Mouse (Mus musculus) c-Kit-negative CD71-positive TER-119-positive erythroid progenitor cells, embryonic 14.5 days (primary cell): ENCODE results near the gene Olfr678.
"Not testable (repeated sequence)": the region's sequence is repeated elsewhere in the genome, so short reads cannot be mapped to it uniquely, and the experiment has no call there.

Source experiments
- DNase-seq: peaks from one replicate; pipeline ENCODE4 v3.0.0-alpha.2; 2013; ENCODE audit warnings: low read depth, low spot score

Olfr678 gene

DNA sequence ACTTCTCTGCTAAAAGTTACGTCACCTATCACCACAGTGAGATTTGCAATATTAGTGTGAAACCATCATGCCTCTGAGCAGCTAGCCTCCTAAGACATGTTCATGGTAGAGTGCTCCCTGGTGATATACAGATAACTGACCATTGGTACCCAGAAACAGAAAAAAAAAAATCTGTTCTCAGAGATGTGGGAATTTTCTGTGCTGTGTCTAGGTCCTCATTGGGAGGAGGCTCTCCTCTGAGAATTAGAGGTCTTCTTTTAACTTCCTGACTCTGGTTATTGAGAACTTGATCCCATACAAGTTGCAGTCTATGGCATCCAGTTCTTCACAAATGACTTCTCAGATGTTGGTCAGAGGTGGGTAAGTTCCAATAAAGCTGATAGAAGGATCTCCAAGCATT is at the start of gene Olfr678:
TSS of gene Olfr678 (plus strand) at position 301 of the 400 bp plus-strand sequence.
- DNase-seq = no peak

DNA sequence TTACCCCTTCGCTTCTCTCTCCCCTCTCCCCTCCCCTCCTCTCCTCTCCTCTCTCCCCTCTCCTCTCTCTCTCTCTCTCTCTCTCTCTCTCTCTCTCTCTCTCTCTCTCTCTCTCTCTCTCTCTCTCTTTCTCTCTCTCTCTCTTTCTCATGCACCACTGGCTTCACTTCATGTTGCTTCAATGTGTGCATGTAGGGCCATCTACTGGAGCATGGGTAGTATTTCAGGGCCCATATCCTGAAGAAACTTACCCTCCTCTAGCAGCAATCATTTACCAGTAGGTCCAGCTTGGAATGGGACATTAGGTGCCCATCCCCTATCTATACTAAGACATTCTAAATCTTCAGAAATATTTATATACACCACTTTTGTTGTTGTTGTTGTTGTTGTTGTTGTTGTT is 41.7 kb upstream of the Olfr678 start:
- DNase-seq = no peak

- no peak for DNase-seq
These were observed 35.9 kb upstream of the Olfr678 start, which contains the start of gene Olfr675 for GRCm38 (mm10) chr7:105028360-105028759. Gene Olfr675, minus strand, starts transcription at chr7:105028460.

DNA sequence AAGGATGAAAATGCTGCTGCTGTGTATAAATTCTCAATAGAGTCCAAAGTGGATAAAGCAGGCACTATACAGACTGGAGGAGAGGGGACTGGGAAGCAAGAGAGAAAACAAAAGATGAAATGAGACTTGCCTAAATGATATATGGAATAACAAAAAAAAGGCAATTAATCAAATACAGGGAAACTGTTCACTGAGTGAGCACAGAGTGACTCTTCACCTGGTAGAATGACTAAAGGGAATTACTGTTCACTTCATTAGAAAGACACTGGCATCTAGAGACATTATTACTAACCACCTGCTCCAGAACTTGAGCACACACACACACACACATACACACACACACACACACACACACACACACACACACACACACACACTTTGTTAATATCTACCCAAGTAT is 31.9 kb upstream of the Olfr678 start, which contains the start of gene Olfr676:
TSS of gene Olfr676 (plus strand) at position 301 of the 400 bp plus-strand sequence.
- DNase-seq = no peak

GRCm38 (mm10) chr7:105033836-105034235 is 30.4 kb upstream of the Olfr678 start:
- not testable (repeated sequence) for DNase-seq

DNA sequence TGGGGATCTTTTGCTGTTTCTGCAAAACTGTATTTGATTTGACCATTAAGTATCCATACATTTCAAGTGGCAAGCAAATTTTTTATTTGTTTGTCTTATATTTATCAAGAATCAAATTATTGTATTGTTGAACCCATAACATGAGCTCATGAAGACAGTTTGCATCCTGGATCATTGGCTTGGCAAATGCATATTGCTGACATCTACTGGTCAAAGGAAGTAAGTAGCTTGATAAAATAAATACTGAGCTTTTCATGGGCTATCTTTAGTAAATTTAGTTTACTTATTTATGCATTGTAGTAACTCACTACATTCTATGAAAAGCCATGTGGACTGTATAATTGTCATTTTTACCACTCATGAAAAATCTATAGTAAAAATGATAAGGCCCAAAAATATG is 5.3 kb upstream of the Olfr678 start:
- no peak for DNase-seq

DNA sequence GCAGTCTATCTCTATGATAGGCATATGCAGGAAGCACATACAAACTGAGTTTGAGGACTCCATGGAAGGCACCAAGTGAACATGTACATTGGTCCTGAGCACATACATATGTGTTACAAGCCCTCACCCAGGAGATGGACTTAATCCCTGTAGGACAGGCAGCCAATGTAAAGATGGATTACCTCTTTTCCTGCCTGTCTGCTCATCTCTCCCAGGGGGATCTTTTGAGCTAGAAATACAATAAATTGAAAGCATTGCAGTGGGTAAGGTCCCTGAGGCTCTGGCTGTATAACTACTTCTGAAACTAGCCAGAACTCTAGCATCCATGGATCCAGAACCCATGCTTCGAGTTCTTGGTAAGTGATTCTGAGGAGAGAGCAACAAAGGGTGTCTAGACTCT is 16.6 kb downstream of the Olfr678 start, which contains the start of gene Olfr679:
TSS of gene Olfr679 (plus strand) at position 301 of the 400 bp plus-strand sequence.
- DNase-seq = no peak

DNA sequence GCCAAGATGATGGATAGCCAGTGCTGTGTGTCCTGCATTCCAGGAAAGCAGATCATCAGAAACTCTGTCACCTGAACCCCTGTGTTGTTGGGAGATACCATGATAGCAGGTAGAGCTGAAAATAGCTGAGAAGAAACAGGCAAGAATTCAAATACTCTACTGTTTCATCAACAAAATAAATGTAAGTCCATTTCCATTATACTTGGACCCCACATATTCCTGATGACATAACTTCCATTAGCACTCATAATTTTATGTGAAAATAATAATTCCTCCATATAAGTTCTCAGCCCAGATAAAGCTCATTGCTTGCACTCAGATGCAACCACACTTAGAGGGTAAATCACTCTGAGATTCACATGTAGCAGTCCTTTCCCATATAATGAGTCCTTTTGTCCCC is 28.4 kb downstream of the Olfr678 start, which contains the start of gene Olfr680-ps1:
TSS of gene Olfr680-ps1 (minus strand) at position 101 of the 400 bp plus-strand sequence.
- DNase-seq = not testable (repeated sequence)

GRCm38 (mm10) chr7:105116536-105116935 is 52.3 kb downstream of the Olfr678 start, which contains the start of gene Olfr681:
Gene Olfr681, plus strand, starts transcription at chr7:105116836.
- no peak for DNase-seq
